Mouse (Mus musculus): ENCODE measurements around the gene Fads2.

The Fads2 gene

GRCm38 (mm10) chr19:10014824-10015223 is 86.7 kb downstream of the Fads2 start:
- peak; percentile 86 for DNase-seq (ENCODE audit: low read depth, low spot score)

DNA sequence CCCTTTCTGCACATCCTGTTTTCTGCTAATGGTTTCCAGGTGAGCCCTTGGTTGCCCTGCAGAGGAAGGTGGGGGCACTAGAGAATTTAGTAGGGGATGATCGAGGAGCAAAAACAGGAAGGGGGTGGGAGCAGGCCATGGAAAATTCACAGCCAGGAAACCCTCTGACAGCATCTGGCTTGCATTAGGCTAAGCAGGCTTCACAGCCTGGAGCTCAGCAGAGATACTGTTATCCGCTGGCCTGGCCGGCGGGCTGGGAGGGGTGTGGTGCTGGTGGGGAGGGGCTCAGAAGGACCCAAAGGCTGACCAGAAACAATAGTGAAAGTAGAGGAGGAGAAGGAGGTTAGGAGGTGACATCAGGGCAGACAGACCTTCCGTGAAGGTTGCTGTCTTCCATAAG is 87.6 kb downstream of the Fads2 start:
- no peak for DNase-seq (ENCODE audit: low read depth, low spot score)

DNA sequence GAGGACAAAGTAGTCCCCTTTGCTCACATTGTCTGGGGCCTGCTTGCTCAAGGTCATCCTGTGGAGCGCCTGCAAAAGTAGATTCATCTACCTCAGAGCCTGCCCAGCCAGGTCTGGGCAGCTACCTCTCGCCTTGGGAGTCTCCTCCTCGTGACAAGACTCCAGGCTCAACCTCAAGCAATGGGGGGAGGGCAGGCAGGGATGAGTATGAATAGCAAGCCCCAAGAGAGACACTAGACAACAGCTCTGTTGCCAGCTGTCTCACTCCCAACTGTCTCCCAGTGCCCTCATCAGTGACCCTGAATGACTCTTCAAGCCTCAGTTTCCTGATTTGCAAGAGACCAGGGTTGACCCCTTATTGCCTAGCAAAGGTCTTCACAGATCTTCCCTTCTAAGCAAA is 88.2 kb downstream of the Fads2 start:
- no peak for DNase-seq (ENCODE audit: low read depth, low spot score)

GRCm38 (mm10) chr19:10012827-10013278 is 88.7 kb downstream of the Fads2 start:
- DNase-seq (ENCODE audit: low read depth, low spot score), result no peak

All from c-Kit-negative CD71-positive TER-119-positive erythroid progenitor cells, embryonic 14.5 days (primary cell).